Mouse (Mus musculus): Measurements from ENCODE around the gene Gm49395. TPM values are rescaled to one million over a fixed set of nuclear protein-coding genes. Genes with fewer than 3 reads are reported as not detected.

Gene Gm49395
- polyA plus RNA-seq, 1 experiment from 2014 or later: 2.8 TPM

- Histone ChIP-seq H3K9me3 (no peaks in the 10 kb centered on the region), H3K9ac (replicated peaks) (no peak overlapping the region), H3K4me1 (replicated peaks) (no peaks in the 10 kb centered on the region), H3K4me3 (replicated peaks) (no peak overlapping the region), H3K4me2 (no peak overlapping the region), H3K27ac (no peak overlapping the region), H3K36me3 (no peaks in the 10 kb centered on the region), H3K27me3 (no peaks in the 10 kb centered on the region)
- WGBS: 89% methylated on average over 4 of the region's 4 CpGs
- no peak for ATAC-seq (ENCODE audit: insufficient number of reproducible peaks, insufficient read depth, low FRiP score, low TSS enrichment, low read depth)
Observed at GRCm38 (mm10) chr13:115125130-115125529, 23.4 kb upstream of the Gm49395 start.

DNA sequence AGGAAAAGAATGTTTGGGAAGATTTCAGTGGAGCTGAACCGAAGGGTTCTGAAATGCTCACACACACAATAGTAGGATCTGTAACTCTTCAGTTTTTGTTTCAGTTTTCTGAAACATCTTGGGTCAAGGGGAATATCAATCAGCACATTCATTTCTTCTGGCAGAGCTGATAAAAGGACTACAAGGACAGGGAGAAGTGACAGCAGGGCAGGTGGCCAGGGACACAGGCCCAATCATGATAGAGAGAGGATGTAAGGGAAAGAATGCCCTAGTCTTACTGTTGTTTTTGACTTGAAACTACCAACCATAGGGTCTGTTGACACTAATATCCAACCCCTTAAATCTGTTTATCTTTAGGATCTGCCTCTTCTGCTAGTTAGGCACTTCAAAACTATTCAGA, 22.8 kb upstream of the Gm49395 start:
- H3K27me3 ChIP-seq: no peaks in the 10 kb centered on the region
- H3K4me3 ChIP-seq (replicated peaks): no peak overlapping the region
- H3K27ac ChIP-seq: no peak overlapping the region
- H3K4me2 ChIP-seq: no peak overlapping the region
- no peaks in the 10 kb centered on the region for H3K36me3 ChIP-seq
- no peaks in the 10 kb centered on the region for H3K4me1 ChIP-seq (replicated peaks)
- H3K9me3 ChIP-seq: no peaks in the 10 kb centered on the region
- ATAC-seq (ENCODE audit: insufficient number of reproducible peaks, insufficient read depth, low FRiP score, low TSS enrichment, low read depth): no peak
- 94% methylated on average over 1 of the region's 1 CpGs for WGBS
- H3K9ac ChIP-seq (replicated peaks): no peak overlapping the region

GRCm38 (mm10) chr13:115118756-115119155, 17.0 kb upstream of the Gm49395 start:
- no peak for ATAC-seq (ENCODE audit: insufficient number of reproducible peaks, insufficient read depth, low FRiP score, low TSS enrichment, low read depth)
- no peaks in the 10 kb centered on the region for H3K27me3 ChIP-seq
- H3K4me1 ChIP-seq (replicated peaks): no peaks in the 10 kb centered on the region
- no peak overlapping the region for H3K27ac ChIP-seq
- no peak overlapping the region for H3K4me2 ChIP-seq
- 69% methylated on average over 5 of the region's 5 CpGs for WGBS
- no peak overlapping the region for H3K9ac ChIP-seq (replicated peaks)
- H3K9me3 ChIP-seq: no peaks in the 10 kb centered on the region
- no peaks in the 10 kb centered on the region for H3K36me3 ChIP-seq
- H3K4me3 ChIP-seq (replicated peaks): no peak overlapping the region

DNA sequence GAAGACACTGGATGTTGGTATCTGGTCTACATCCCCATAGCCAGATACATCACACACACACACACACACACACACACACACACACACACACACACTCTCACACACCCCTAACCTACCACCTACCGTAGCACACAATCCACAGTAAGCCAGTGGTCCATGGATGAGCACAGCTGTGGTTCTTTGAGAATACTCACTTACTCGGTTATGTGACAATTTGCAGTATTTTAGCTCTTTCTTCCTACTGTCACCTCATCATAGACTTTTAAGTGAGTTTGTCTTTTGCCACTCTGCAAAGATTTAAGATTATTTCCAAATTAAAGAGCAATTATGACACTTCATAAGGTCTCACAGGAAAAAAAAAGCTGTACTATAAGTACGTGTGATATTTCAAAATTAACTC, 16.5 kb upstream of the Gm49395 start:
- no peaks in the 10 kb centered on the region for H3K4me1 ChIP-seq (replicated peaks)
- no peak overlapping the region for H3K27ac ChIP-seq
- no peaks in the 10 kb centered on the region for H3K9me3 ChIP-seq
- H3K9ac ChIP-seq (replicated peaks): no peak overlapping the region
- no peak for ATAC-seq (ENCODE audit: insufficient number of reproducible peaks, insufficient read depth, low FRiP score, low TSS enrichment, low read depth)
- no peaks in the 10 kb centered on the region for H3K36me3 ChIP-seq
- H3K27me3 ChIP-seq: no peaks in the 10 kb centered on the region
- WGBS: 84% methylated on average over 3 of the region's 3 CpGs
- H3K4me2 ChIP-seq: no peak overlapping the region
- no peak overlapping the region for H3K4me3 ChIP-seq (replicated peaks)

- Histone ChIP-seq H3K27me3 (no peaks in the 10 kb centered on the region), H3K9me3 (no peaks in the 10 kb centered on the region), H3K9ac (replicated peaks) (no peak overlapping the region), H3K4me1 (replicated peaks) (no peaks in the 10 kb centered on the region), H3K4me3 (replicated peaks) (no peak overlapping the region), H3K36me3 (no peaks in the 10 kb centered on the region), H3K4me2 (no peak overlapping the region), H3K27ac (no peak overlapping the region)
- ATAC-seq (ENCODE audit: insufficient number of reproducible peaks, insufficient read depth, low FRiP score, low TSS enrichment, low read depth): no peak
- WGBS: 86% methylated on average over 3 of the region's 3 CpGs
Observed at GRCm38 (mm10) chr13:115116930-115117621, 15.4 kb upstream of the Gm49395 start.

DNA sequence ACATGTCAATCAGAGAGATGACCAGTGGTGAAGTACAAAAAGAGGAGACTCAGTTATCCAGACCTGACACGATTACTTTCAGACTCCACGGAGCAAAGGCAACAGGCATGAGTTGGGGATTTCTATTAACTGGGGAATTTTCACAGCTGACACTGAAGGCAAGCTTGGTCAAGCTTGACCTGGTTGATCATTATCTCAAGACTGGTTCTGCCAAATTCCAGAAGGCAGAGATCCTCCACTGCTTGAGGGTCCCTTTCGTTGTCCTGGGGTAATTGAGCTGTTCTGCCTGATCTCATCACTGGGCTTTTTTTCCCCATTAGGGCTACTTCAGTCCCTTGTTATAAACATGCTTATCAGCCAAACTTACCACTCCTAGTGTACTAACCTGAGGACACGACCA, 7.9 kb upstream of the Gm49395 start:
- ATAC-seq (ENCODE audit: insufficient number of reproducible peaks, insufficient read depth, low FRiP score, low TSS enrichment, low read depth): no peak

DNA sequence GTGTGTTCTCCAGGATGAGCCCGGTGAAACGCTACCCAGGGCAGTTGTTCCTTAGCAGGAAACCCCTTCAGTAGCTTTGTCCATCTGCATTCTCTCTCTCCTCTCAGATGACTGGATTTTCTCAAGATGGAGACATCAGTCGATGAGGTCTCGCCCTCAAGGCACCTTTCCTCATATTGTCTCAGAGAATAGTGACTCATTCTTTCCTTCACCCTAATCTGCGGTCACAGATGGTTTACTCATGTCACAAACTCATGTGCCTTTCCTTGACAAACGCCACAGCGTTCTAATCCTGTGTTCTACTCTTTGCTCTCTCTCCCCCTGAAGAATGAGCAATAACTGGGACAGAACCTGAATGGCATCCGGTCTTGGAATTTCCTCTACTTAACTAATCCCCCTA, 5.7 kb upstream of the Gm49395 start:
- Histone ChIP-seq H3K27me3 (no peaks in the 10 kb centered on the region), H3K4me2 (no peak overlapping the region), H3K27ac (no peak overlapping the region), H3K4me1 (replicated peaks) (no peaks in the 10 kb centered on the region), H3K36me3 (no peaks in the 10 kb centered on the region), H3K4me3 (replicated peaks) (no peak overlapping the region), H3K9me3 (no peaks in the 10 kb centered on the region), H3K9ac (replicated peaks) (no peak overlapping the region)
- WGBS: 89% methylated on average over 8 of the region's 8 CpGs
- ATAC-seq (ENCODE audit: insufficient number of reproducible peaks, insufficient read depth, low FRiP score, low TSS enrichment, low read depth): no peak

More for the DNA sequence above, 7.9 kb upstream of the Gm49395 start:
- Histone ChIP-seq H3K4me3 (replicated peaks) (no peak overlapping the region), H3K27me3 (no peaks in the 10 kb centered on the region), H3K9me3 (no peaks in the 10 kb centered on the region), H3K27ac (no peak overlapping the region), H3K36me3 (no peaks in the 10 kb centered on the region), H3K9ac (replicated peaks) (no peak overlapping the region), H3K4me1 (replicated peaks) (no peaks in the 10 kb centered on the region), H3K4me2 (no peak overlapping the region)
- WGBS: 85% methylated on average over 4 of the region's 4 CpGs

DNA sequence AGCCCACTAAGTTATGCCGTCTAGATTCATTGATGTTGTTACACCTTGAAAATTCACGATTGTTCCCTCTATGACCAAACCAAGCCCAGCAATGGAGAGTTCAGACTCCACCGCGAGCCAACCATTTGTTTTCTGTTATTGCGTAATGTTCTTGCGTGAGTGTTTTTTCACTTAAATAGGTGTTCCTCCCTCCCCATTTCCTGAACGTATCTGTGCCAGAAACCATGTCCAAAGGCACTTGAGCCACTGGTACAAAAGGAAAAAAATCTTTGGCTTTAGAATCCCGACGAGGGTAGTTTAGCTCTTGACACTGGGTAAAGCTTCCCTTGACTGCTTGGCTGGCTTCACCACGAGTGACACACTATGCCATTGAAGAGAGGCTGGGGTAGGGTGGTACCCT, 4.5 kb upstream of the Gm49395 start:
- Histone ChIP-seq H3K4me1 (replicated peaks) (peaks cover 7% of the 10 kb centered on the region), H3K9me3 (no peaks in the 10 kb centered on the region), H3K4me2 (no peak overlapping the region), H3K36me3 (no peaks in the 10 kb centered on the region), H3K9ac (replicated peaks) (no peak overlapping the region), H3K4me3 (replicated peaks) (no peak overlapping the region), H3K27me3 (no peaks in the 10 kb centered on the region), H3K27ac (no peak overlapping the region)
- ATAC-seq (ENCODE audit: insufficient number of reproducible peaks, insufficient read depth, low FRiP score, low TSS enrichment, low read depth): no peak
- 71% methylated on average over 10 of the region's 10 CpGs for WGBS

DNA sequence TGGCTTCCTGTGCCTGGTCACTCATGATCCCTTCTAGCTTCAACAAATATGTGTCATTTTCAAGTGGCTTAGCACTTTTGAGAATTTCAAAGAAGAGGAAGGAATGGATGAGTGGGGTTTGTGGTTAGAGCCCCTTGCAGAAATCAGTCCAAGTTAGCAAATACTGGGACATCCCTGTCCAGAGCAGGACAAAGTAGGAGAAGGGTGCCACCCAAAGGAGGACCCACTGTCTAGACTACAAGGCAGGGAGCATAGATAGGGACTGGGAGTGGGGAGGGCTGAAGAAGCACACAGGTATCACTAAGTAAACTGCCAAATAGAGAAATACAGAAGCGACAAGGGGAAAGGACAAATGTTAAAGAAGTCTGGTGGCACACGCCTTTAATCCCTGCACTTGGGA, 1.0 kb upstream of the Gm49395 start:
- Histone ChIP-seq H3K4me2 (peak overlapping the region; percentile 95; the same call in 1 of the 2 replicates), H3K9me3 (no peaks in the 10 kb centered on the region), H3K36me3 (no peaks in the 10 kb centered on the region), H3K4me3 (replicated peaks) (no peak overlapping the region), H3K27ac (no peak overlapping the region), H3K4me1 (replicated peaks) (peaks cover 9% of the 10 kb centered on the region), H3K9ac (replicated peaks) (no peak overlapping the region), H3K27me3 (no peaks in the 10 kb centered on the region)
- 90% methylated on average over 2 of the region's 2 CpGs for WGBS
- no peak for ATAC-seq (ENCODE audit: insufficient number of reproducible peaks, insufficient read depth, low FRiP score, low TSS enrichment, low read depth)

- Histone ChIP-seq H3K4me2 (peak overlapping the region; percentile 95), H3K9me3 (no peaks in the 10 kb centered on the region), H3K27me3 (no peaks in the 10 kb centered on the region), H3K9ac (replicated peaks) (no peak overlapping the region), H3K36me3 (no peaks in the 10 kb centered on the region), H3K27ac (no peak overlapping the region), H3K4me1 (replicated peaks) (peaks cover 9% of the 10 kb centered on the region), H3K4me3 (replicated peaks) (peak overlapping the region; percentile 58)
- 29% methylated on average over 11 of the region's 11 CpGs for whole genome bisulfite sequencing
- no peak for ATAC-seq (ENCODE audit: insufficient number of reproducible peaks, insufficient read depth, low FRiP score, low TSS enrichment, low read depth)
Observed at GRCm38 (mm10) chr13:115100381-115101177, 1.1 kb downstream of the Gm49395 start.

- WGBS: 85% methylated on average over 9 of the region's 9 CpGs
- Histone ChIP-seq H3K4me3 (replicated peaks) (no peak overlapping the region), H3K4me2 (no peak overlapping the region), H3K27me3 (no peaks in the 10 kb centered on the region), H3K36me3 (no peaks in the 10 kb centered on the region), H3K4me1 (replicated peaks) (peaks cover 9% of the 10 kb centered on the region), H3K27ac (no peak overlapping the region), H3K9ac (replicated peaks) (no peak overlapping the region), H3K9me3 (no peaks in the 10 kb centered on the region)
- no peak for ATAC-seq (ENCODE audit: insufficient number of reproducible peaks, insufficient read depth, low FRiP score, low TSS enrichment, low read depth)
Observed at GRCm38 (mm10) chr13:115099381-115099780, 2.3 kb downstream of the Gm49395 start.

Data from limb, embryonic 12.5 days (tissue).